Mouse (Mus musculus) lung, adult 2 months (tissue): ENCODE results near the gene Ralgps2.

ENCODE experiments used
- CTCF ChIP-seq: fragments of 200-500 bp; IDR thresholded peaks from 2 replicates; pipeline ENCODE4 v1.5.1; 2011; ENCODE audit warnings: mild to moderate bottlenecking, low read length, control low read depth; ENCODE audit not compliant: insufficient read depth
- POLR2A ChIP-seq: fragments of 200-500 bp; IDR thresholded peaks from 2 replicates; pipeline ENCODE4 v1.6.1; 2011; ENCODE audit warnings: low read depth, mild to moderate bottlenecking, control low read depth, low read length, borderline replicate concordance; ENCODE audit errors: extremely low read depth

DNA sequence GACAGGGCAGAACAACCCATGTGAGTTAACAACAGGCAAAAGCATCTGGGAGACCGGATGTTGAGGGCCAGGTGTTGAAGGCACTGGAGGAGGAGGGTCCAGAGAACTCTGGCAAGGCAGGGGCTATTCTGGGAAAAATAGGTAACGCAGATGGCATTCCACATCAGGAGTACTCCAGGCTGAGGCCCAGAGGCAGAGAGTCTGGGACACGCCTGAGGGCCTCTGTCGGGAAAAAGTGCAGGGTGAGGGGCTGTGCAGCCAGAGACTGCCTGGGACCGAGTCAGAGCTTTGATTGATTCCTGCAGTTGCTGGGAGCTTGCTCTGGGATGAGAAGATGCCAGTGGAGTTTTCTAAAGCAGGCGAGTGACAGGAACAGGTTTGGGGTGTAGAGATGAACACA, 160.4 kb downstream of the Ralgps2 start:
- TF ChIP-seq CTCF (no peak), POLR2A (no peak)
